Mouse (Mus musculus): ENCODE data around the gene Fam227b. TPM values are rescaled to one million over a fixed set of nuclear protein-coding genes. Genes with fewer than 3 reads are reported as not detected.
A peak's percentile ranks its signal among the peaks of the same experiment; 100 is the strongest.

The Fam227b gene
- polyA plus RNA-seq, 1 experiment from 2014 or later = not detected

GRCm38 (mm10) chr2:125941111-125941785 is 210.6 kb downstream of the Fam227b start:
- TF ChIP-seq CTCF (IDR thresholded peaks at IDR 0.05; ENCODE audit: low read depth) = no peak
- H3K9ac ChIP-seq = no peak overlapping the region
- H3K27me3 ChIP-seq (ENCODE audit: insufficient read depth, low read length) = no peaks in the 10 kb centered on the region
- no peak overlapping the region for H3K27ac ChIP-seq (ENCODE audit: low read depth)
- H3K4me1 ChIP-seq (ENCODE audit: insufficient read depth) = no peaks in the 10 kb centered on the region
- WGBS = 64% methylated on average over 6 of the region's 6 CpGs
- H3K4me3 ChIP-seq (ENCODE audit: low read depth, low read length) = no peak overlapping the region
- no peak for ATAC-seq (ENCODE audit: insufficient read depth)
- no peaks in the 10 kb centered on the region for H3K9me3 ChIP-seq (ENCODE audit: low read depth, low read length)
- DNase-seq = no peak
- no peak overlapping the region for H3K4me2 ChIP-seq
- no peaks in the 10 kb centered on the region for H3K36me3 ChIP-seq (ENCODE audit: insufficient read depth)

- ATAC-seq (ENCODE audit: insufficient read depth) (0 out of 2 replicates have a peak, but pooled peaks have one; percentile 28), DNase-seq (peak; percentile 10)
- Histone ChIP-seq H3K27ac (ENCODE audit: low read depth) (no peak overlapping the region), H3K4me3 (ENCODE audit: low read depth, low read length) (no peak overlapping the region), H3K9me3 (ENCODE audit: low read depth, low read length) (no peaks in the 10 kb centered on the region), H3K27me3 (ENCODE audit: insufficient read depth, low read length) (no peaks in the 10 kb centered on the region), H3K4me2 (no peak overlapping the region), H3K4me1 (ENCODE audit: insufficient read depth) (no peaks in the 10 kb centered on the region), H3K36me3 (ENCODE audit: insufficient read depth) (no peaks in the 10 kb centered on the region), H3K9ac (no peak overlapping the region)
- TF ChIP-seq CTCF (IDR thresholded peaks at IDR 0.05; ENCODE audit: low read depth) = no peak
- WGBS = 83% methylated on average over 6 of the region's 6 CpGs
These were observed 212.7 kb downstream of the Fam227b start for GRCm38 (mm10) chr2:125938993-125939642.

- 63% methylated on average over 5 of the region's 5 CpGs for WGBS
- Histone ChIP-seq H3K27me3 (ENCODE audit: insufficient read depth, low read length) (no peaks in the 10 kb centered on the region), H3K4me1 (ENCODE audit: insufficient read depth) (no peaks in the 10 kb centered on the region), H3K4me2 (no peak overlapping the region), H3K9me3 (ENCODE audit: low read depth, low read length) (no peaks in the 10 kb centered on the region), H3K27ac (ENCODE audit: low read depth) (no peak overlapping the region), H3K9ac (no peak overlapping the region), H3K36me3 (ENCODE audit: insufficient read depth) (0 out of 2 replicates have a peak, but pooled peaks cover 6% of the 10 kb centered on the region), H3K4me3 (ENCODE audit: low read depth, low read length) (no peak overlapping the region)
- no peak for ATAC-seq (ENCODE audit: insufficient read depth)
- TF ChIP-seq CTCF (IDR thresholded peaks at IDR 0.05; ENCODE audit: low read depth) = peak; percentile 24
- no peak for DNase-seq
These were observed 215.4 kb downstream of the Fam227b start for GRCm38 (mm10) chr2:125936396-125936795.

GRCm38 (mm10) chr2:125933977-125934376 is 217.8 kb downstream of the Fam227b start:
- no peaks in the 10 kb centered on the region for H3K27me3 ChIP-seq (ENCODE audit: insufficient read depth, low read length)
- no peaks in the 10 kb centered on the region for H3K9me3 ChIP-seq (ENCODE audit: low read depth, low read length)
- no peak for TF ChIP-seq CTCF (IDR thresholded peaks at IDR 0.05; ENCODE audit: low read depth)
- ATAC-seq (ENCODE audit: insufficient read depth) = no peak
- H3K27ac ChIP-seq (ENCODE audit: low read depth) = no peak overlapping the region
- H3K4me1 ChIP-seq (ENCODE audit: insufficient read depth) = no peaks in the 10 kb centered on the region
- H3K4me2 ChIP-seq = no peak overlapping the region
- 0 out of 2 replicates have a peak, but pooled peaks cover 7% of the 10 kb centered on the region for H3K36me3 ChIP-seq (ENCODE audit: insufficient read depth)
- H3K4me3 ChIP-seq (ENCODE audit: low read depth, low read length) = no peak overlapping the region
- no peak for DNase-seq
- no peak overlapping the region for H3K9ac ChIP-seq
- WGBS = 61% methylated on average over 3 of the region's 3 CpGs

Other genes with a start within 250 kb of the Fam227b start
- gene Fgf7, start 117.3 kb downstream of the Fam227b start, polyA plus RNA-seq (2014; fragmentation: Nextera tagmentation; extraction: Ambion mirVana) = 5.7 and 6.3 TPM in 2 replicates
- gene Dtwd1, start 137 bp upstream of the Fam227b start, polyA plus RNA-seq (2014; fragmentation: Nextera tagmentation; extraction: Ambion mirVana) = 25.0 and 26.1 TPM in 2 replicates
- gene Gm17555, start 63.1 kb upstream of the Fam227b start, polyA plus RNA-seq (2014; fragmentation: Nextera tagmentation; extraction: Ambion mirVana) = not detected in 2 replicates